Mouse (Mus musculus) lung, postnatal 36 days (tissue): ENCODE measurements around the gene 1700025C18Rik.

Source experiments
- DNase-seq: peaks from one replicate; pipeline ENCODE4 v3.0.0; 2022; ENCODE audit warnings: mixed read lengths

The 1700025C18Rik gene

DNA sequence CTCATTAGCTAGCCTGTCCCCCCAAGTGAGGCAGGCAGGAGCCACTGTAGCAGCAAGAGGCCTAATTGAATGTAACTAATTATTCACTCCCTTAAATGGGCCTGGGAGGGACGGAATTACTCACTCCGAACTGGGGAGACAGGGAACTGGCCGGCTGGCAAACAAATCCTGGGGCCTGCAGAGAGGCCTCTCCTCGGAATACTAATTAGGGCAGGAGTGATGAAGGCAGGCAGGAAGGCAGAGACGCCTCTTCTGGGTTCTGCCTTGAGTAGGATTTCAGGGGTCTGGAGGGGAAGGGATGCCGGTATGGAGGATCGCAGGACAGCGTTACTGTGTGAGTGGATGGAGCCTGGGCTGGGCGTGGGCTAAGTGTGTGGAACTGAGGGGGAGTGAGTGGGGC lies 13.5 kb downstream of the 1700025C18Rik start:
- no peak for DNase-seq

DNA sequence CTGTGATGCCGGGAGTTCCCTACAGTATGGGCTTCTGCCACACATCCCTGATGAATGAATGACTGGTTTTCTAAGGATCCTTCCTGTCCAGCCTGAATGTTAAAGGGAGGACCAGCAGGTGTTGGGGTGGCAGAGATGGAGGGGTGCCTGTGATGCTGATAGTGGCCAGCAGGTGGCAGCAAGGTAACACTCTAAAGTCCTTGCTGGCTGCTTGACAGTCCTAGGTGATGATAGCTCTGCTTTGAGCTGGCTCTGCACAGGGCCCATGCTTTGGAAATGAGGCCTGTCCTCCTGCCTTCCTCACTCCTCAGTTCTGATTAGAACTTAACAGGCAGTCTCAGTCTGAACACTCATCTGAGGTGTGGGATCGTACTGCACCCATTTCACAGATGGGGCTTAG lies 15.6 kb downstream of the 1700025C18Rik start:
- peak; percentile 86 for DNase-seq

DNA sequence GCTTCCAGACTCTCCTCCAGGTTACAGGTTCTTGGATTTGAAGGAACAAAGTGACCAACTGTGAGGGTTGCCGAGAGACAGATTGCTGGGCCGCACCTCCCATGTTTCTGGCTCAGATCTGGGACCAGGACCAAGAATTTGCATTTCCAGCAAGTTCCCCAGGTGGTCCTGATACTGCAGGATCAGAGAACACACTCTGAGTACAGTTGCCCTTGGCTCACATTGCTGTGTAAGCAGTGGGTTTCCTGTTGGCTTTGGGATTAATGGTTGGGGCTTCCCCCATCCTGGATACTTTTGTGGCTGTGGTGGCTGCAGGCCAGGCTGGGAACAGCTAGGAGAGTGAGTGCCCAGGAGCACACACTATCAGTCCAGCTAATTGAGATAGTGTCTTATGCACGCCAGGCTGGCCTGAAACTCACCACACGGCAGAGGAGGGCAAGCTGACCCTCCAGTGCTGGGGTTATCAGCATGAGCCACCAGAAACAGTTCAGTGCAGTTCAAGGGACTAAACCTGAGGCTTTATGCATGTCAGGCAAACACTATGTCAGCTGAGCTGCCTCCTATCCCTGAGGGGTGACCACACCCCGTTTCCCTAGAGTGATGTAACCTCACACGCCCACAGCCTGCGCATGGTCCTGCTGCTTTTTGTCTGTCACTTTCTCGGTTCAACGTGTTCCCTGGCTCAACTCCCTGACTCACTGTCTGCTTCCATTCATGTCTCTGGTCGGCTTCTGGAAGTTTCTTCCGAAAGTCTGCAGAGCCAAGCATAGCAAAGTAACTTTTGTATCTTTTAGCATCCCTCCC lies 16.3 kb downstream of the 1700025C18Rik start:
- DNase-seq: peak; percentile 39

DNA sequence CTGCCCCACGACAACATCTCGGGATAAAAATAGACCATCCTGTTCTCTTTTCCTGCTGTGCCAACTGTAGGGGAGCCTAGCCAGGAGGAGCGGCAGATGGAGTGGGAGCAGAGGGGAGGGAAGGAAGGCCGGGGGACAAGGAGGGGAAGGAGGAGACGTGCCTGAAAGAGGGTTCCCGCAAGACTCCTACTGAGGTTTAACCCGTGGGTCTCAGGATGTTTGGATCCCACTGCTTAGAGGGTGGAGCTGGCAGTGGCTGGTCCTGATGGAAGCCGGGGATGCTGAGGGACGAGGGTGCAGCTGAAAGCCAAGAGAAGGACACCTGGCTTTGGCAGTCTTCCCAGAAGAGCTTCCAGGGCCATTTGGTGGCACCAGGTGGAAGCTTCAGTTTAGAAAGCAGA lies 17.2 kb downstream of the 1700025C18Rik start:
- DNase-seq: no peak

DNA sequence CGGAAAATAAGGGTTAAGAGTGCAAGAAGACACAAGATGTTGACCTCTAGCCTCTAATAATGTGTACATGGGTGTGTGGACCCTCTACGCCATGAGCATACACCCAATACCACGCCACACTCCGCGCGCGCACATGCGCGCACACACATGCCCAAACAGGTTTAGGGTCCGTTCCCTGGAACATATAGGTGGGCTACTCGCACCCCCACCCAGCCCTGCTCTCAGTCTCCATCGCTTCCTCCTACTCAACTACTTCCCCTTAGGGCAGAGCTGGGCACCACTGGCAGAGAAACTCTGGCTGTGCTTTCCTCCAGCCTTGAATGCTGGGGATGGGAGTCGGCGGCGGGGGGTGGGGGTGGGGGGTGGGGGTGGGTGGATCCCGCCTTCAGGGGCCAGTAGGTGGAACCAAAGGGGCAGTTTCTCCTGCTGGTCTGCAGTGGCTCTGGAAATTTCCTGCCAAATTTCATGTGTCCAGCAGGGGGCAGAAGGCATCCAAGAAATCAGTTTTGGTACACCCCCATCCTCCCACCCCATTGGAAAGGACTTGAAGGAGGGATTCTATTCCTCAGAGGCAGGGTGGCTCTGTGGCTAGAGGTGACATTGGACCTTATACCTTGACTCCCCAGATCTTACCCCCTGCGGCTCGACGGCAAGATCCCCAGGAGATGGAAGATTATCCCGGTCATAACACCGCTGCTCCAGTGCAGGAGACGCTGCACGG lies 20.3 kb downstream of the 1700025C18Rik start:
- DNase-seq: peak; percentile 77

DNA sequence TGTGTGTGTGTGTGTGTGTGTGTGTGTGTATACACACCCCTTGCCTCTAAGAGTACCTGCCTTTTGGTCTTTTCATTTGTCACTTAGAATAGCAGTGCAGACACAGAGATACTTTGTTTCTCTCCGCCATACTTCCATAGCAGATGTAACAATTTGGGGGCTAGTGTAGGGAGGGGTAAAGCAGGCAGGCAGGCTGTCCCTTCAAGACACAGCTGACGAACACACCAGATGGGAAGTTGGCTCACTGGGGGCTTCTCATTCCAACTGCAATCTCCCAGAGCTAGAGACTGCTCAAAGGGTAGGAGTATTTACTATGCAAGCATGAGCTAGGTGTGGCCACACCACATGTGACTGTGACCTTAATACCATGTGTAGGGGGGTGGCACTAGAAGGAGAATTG lies 21.7 kb downstream of the 1700025C18Rik start:
- DNase-seq: no peak

DNA sequence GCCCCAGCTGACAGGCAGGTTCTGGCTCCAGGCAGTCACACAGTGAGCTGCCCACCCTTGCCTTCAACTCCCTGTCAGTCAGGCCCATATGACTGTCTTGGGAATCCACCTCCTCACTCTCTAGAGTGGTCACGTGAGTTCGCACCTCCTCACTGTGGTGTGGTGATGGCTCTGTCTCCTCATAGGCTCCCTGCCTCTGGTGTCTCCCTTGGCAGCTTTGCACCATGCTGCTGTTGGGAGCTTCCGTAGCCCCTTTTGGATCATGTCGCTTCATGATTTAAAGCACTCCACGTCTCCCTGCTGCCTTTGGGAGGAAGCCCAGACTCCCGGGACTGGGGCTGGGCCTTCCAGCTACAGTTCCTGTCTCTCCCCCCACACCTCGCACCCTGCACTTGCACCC lies 26.1 kb downstream of the 1700025C18Rik start:
- no peak for DNase-seq

DNA sequence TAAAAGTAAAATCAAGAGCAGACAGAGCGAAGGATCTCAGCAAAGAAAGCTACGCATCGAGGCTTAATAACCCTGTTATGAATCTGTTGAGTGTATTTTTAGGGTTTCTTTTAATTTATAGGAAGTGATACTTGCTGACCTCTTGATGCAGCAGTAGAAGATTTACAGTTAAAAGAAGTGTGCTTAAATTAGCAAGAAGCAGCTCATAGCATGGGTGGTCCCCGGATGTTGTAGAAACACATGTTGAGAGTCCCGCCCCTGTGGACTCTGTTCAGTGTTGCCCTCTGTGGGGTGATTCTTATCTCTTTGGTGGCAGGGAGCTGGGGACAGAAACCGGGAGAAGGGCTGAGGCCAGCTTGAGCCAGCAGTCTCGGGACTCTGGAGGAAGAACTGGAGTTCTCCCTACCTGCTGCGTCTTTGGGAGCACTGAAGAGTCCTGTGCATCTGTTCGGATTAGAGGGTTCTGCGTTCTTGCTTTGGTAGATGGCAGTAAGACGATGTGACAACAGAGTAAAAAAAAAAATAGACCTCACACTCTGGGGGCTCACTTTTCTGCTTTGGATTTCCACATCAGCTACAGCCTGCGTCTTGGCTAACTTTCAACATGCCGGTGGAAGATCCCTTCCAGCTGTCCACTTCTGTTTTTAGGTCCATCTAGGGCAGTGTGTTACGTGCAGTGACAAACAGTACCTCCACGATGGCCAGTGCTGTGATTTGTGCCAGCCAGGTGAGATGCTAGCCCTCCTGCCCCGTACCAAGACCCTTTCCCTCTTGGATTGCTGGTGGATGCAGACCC lies 28.7 kb downstream of the 1700025C18Rik start:
- DNase-seq: peak; percentile 58

DNA sequence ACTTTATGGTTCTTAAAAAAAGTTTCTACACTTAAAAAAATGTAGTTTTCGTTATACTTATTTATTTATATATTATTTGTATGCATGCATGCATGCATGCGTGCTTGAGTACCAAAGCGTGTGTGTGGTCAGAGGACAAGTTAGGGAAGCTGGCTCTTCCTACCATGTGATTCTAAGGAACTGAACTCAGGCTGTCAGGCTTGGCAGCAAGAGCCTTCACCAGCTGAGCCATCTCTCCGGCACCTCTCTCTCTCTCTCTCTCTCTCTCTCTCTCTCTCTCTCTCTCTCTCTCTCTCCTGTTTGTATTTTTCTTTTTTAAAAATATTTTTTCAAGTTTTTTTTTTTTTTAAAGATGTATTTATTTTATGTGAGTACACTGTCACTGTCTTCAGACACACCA lies 30.6 kb downstream of the 1700025C18Rik start:
- DNase-seq: peak; percentile 37

DNA sequence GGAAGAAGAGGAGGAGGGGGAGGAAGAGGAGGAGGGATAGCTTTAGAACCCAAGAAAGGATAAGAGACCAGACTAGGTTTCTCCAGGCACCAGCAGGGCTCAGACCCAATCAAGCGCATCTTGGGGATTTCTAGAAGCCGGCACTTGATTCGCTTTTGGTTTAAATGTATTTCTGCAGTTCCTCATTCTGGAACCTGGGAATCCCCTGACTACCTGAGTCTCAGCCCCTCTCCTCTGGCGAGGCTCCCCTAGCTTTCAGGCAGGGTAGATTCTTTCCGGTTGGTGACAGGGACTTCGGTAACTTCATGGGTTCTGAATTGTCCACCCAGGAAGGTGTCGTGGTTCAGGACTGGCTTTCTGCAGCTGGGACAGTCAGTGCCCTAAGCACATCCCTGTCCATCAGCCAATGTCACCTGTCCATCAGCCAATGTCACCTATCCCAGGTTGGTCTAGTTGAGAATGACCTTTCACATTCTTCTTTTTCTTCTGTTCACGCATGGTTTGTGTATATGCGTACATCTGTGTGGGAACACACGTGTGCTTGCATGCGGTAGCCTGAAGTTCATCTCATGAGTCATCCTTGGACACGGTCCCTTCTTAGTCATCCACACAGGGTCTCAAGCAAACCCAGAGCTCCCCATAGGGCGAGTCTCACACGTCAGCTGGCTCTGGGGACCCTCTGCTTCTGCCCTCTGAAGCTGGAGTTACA lies 34.0 kb downstream of the 1700025C18Rik start:
- peak; percentile 15 for DNase-seq

DNA sequence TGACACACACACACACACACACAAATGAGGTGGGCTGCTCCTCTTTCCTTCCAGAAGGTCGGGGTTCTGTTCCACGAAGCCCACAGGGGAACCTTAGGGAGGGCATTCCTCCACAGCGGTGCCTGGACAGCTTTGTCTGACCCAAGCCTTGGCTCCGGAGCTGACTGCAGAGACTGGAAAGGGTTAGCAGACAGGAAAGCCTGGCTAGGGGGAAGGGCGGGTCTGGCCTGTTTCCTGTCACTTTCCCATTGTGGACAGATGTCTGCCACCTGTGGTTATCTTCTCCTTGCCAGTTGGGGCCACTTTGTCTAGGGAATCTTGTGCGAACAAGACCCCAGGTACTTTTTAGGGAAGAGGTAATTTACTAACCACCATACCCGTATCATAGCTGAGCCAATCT lies 34.6 kb downstream of the 1700025C18Rik start:
- peak; percentile 68 for DNase-seq

DNA sequence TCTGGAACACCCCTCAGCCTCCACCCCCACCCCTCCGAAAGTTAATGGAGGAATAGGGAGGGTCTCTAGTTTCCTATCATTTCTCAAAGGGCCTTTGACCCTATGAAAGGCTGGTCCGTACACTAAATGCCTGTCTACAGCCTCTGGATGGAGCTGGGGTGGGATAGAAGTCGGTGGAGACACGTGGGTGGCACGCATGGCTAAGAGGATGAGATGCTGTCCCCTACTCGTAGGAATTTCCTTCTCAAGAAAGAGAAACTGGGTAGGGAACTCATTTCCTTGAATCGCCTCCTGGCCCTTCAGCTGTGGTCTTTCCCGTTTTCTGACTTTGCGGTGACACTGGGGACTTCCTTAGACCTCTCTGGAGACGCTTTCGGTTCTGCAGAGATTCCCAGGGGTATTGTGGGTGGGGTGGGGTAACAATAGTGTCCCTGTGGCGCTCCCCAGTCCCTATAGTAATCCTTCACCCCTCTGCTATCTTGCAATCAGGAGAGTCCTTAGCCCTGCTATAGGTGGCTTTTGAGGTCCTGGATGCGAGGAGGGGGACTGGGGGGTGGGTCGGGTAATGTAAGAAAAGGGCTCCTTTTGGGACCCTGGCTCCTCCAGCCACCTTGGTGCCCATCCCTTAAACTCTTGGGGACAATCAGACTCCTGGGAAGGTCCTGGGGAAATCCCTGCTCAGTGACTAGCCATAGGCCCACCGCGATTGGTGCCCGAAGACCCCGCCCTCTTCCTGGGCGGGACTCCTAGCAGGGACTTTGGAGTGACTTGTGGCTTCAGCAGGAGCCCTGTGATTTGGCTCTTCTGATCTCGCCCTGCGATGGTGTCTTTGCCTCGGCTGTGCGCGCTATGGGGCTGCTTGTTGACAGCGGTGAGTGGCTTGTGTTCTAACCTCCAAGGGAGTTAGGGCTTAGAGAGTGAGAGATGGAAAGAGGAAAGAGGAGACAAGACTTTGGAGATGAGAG lies 35.4 kb downstream of the 1700025C18Rik start, which contains the start of gene Cd40:
TSS of gene Cd40 (plus strand) at position 740 of the 965 bp plus-strand sequence.
- peak; percentile 91 for DNase-seq

DNA sequence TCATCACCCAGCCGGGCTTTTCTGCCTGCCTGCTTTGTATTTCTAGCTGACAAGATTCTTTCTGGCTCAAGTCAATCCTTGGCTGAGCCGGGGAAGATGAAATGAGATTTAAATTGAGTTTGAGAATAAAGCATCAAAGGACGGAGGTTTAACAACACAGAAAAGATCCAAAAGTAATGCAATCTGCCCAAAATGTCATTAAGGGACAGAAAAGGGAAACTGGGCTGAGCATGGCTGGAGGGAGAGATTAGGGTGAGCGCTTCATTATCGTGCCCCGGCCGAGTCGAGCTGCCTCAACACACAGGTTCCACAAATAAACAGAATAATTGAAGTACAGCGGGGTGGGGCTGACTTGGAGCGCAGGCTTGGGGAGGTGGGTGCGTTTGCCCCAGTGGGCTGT lies 39.0 kb downstream of the 1700025C18Rik start:
- no peak for DNase-seq

DNA sequence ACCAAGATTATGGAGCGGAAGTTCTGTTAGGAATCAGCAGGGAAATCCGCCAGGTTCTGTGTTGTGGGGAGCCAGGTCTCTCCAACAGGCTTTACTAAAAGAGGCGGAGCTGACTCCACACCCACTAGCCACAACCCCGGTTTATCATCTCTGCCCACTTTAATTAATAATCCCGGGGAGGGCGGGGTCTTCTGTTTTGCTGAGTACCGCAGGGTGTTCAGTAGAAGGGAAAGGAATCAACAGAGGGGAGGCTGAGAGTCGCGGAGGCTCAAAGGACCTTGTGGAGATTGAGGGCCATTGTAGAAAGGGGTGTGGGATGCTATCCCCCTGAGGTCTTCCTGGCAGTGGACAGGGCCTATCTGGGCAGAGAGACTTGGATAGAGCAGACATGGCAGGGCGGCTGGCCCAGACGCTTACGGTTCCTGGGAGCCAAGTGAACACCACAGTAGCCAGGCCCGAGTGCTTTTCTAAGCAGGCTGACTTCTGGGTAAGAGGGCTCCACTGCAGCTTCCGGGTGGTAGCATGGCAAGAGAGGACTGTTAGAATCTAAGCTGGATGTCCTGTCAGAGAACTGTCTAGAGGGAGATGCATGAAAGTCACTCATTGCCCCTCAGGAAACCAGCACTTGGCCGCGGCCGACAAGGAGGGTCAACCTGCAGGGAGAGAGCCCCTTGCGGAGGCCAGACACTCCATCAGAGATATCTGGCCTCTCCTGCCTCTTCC lies 39.6 kb downstream of the 1700025C18Rik start:
- DNase-seq: no peak

DNA sequence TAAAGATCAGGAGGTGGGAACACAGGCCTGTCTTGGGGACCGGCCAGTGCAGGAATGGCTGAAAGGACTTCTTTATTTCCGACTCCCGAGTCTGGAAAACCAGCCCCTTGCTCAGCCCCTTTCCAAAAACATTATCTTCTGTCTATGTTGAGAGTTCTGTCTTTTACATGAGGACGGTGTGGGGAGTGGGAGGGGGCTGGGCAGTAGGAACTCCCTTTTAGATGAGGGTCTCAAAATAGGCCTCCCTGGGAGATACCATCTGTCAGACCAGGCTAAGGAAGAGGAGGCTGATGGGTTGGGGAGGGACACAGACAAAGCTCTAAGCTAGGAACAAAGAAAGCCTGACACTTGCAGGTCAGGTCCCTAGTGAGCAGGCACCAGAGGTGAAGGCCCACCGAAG lies 41.5 kb downstream of the 1700025C18Rik start:
- no peak for DNase-seq

DNA sequence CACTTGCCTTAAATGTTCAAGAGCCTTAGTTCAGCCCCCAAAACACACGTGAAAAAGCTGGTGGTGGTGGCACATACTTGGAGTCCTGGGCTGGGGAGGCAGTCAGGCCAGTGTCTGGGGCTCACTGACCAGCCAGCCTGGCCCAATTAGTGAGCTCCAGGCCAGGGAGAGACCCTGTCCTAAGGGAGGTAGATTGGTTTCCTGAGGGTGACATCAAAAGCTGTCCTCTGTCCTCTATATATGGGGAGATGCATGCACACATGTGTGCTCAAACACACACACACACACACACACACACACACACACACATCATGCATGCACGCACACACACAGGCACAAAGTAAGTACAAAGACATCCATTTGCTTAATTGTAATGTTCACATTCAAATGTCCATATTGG lies 46.8 kb downstream of the 1700025C18Rik start:
- DNase-seq: no peak

DNA sequence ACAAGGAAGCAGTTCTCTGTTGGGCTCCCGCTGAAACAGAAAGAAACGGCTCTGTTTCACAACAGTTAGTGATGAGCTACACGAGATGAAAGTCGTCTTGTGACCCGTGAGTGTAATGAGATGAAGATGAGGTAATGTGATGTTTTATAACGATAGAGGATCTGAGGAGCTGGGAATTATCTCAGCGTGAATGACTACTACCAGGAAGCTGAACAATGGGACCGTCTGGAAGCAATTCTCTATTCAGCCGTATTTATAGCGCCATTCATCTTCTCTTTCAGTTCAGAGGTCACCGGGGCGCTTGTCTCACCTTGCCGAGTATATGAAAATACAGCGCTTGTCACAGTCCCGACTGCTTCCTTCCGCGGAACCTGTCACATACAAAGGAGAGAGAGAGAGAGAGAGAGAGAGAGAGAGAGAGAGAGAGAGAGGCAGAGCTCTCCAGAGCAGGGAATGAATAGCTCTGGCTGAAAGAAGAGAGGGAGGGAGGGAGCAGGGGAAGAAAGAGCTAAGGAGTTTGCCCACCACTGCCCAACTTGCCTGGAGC lies 47.4 kb downstream of the 1700025C18Rik start:
- no peak for DNase-seq

DNA sequence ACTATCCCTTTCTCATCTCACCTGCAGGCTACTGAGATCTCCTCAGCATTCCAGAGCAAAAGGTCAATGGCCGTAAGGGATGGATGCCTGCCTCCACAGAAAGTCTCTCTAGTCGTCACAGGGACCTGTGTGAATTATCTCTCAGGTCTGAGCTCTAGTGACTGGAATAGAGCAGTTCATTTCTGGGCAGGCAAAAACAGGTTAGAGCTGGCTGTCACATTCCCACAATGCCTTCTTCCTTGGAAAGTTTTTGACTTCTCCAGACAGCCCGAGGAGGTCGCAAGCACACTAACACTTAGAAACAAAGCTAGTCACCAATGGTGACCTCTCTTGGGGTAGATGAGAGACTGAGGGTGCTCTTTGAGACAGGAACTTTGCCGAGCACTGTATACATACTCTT lies 48.4 kb downstream of the 1700025C18Rik start:
- DNase-seq: no peak

DNA sequence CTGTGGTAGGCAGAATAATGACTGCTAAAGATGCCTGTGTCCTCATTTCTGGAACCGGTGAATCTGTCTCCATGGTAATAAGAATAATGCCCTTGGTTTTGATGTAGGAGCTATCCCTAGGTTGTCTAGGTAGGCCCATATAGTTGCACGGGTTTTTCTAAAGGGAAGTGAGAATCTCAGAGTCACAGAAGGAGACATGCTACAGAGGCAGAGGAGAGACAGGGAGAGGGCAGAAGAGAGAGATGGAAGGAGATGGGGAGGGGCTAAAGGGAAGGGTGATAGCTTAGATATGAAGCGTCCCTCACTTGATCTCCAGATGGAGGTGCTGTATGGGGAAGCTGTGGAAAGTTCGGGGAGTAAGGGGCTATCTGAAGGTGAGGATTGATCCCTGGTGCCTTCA lies 53.1 kb downstream of the 1700025C18Rik start:
- no peak for DNase-seq

DNA sequence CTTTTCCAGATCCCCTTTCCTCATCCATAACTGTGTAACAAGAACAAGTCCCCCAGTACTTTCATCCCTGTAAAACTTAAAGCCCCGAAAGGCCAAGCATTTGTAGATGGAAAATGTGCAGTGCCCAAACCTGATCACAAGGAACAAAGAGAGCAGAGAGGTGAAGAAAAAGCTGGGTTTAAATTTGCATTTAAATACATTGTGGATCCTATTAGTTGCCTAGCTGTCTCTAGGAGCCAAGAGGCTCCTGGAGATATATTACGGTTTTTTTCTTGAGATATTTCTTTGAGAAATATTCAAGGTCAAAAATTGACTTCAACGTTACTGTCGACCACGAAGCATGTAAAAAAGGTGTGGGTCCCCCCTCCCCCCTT lies 55.5 kb downstream of the 1700025C18Rik start:
- no peak for DNase-seq
